Mouse (Mus musculus) spleen, embryonic (tissue): ENCODE results near the gene Tnc.

Source experiments
- CTCF ChIA-PET: fragments of 350-600 bp; sonication (Branson Sonifier 250); formaldehyde crosslinking; loops from one replicate; lab custom pipeline; 2022; lab: Charles Lee

Gene Tnc

GRCm38 (mm10) chr4:63969891-63970290 is 76.9 kb downstream of the Tnc start:
- CTCF ChIA-PET: no interaction called here

GRCm38 (mm10) chr4:63963410-63963809 is 83.4 kb downstream of the Tnc start:
- CTCF ChIA-PET: no interaction called here

- CTCF ChIA-PET: no interaction called here
Observed at GRCm38 (mm10) chr4:63961858-63962468, 84.9 kb downstream of the Tnc start.

- CTCF ChIA-PET: no interaction called here
Observed at GRCm38 (mm10) chr4:63958601-63959000, 88.2 kb downstream of the Tnc start.

GRCm38 (mm10) chr4:63950054-63950453 is 96.8 kb downstream of the Tnc start:
- CTCF ChIA-PET: no interaction called here

GRCm38 (mm10) chr4:63948688-63949073 is 98.1 kb downstream of the Tnc start:
- CTCF ChIA-PET: interaction anchor here (0.6 to 1.2 kb wide), 2 partner anchors 262 to 532 kb away, joined by 3 read pairs; no protein-coding TSS in a partner anchor

GRCm38 (mm10) chr4:63948066-63948687 is 98.6 kb downstream of the Tnc start:
- CTCF ChIA-PET: interaction anchor here (0.6 to 1.2 kb wide), 2 partner anchors 262 to 531 kb away, joined by 3 read pairs; no protein-coding TSS in a partner anchor

- CTCF ChIA-PET: no interaction called here
Observed at GRCm38 (mm10) chr4:63943813-63944212, 103.0 kb downstream of the Tnc start.

- CTCF ChIA-PET: no interaction called here
Observed at GRCm38 (mm10) chr4:63942875-63943274, 103.9 kb downstream of the Tnc start.

- CTCF ChIA-PET: no interaction called here
Observed at GRCm38 (mm10) chr4:63941420-63941819, 105.4 kb downstream of the Tnc start.

GRCm38 (mm10) chr4:63939428-63939827 is 107.4 kb downstream of the Tnc start:
- CTCF ChIA-PET: no interaction called here

- CTCF ChIA-PET: no interaction called here
Observed at GRCm38 (mm10) chr4:63935960-63936359, 110.9 kb downstream of the Tnc start.

- CTCF ChIA-PET: no interaction called here
Observed at GRCm38 (mm10) chr4:63935314-63935713, 111.5 kb downstream of the Tnc start.

GRCm38 (mm10) chr4:63930863-63931262 is 116.0 kb downstream of the Tnc start:
- CTCF ChIA-PET: no interaction called here

GRCm38 (mm10) chr4:63929490-63929889 is 117.3 kb downstream of the Tnc start:
- CTCF ChIA-PET: no interaction called here

- CTCF ChIA-PET: no interaction called here
Observed at GRCm38 (mm10) chr4:63928192-63928591, 118.6 kb downstream of the Tnc start.

- CTCF ChIA-PET: no interaction called here
Observed at GRCm38 (mm10) chr4:63917181-63917580, 129.6 kb downstream of the Tnc start.

GRCm38 (mm10) chr4:63916753-63917152 is 130.1 kb downstream of the Tnc start:
- CTCF ChIA-PET: no interaction called here

GRCm38 (mm10) chr4:63916288-63916687 is 130.5 kb downstream of the Tnc start:
- CTCF ChIA-PET: no interaction called here
